Mouse (Mus musculus) megakaryocyte, embryonic 14.5 days (primary cell): ENCODE results near the gene Olfr960.

Source experiments
- FLI1 ChIP-seq: IDR thresholded peaks from 2 replicates; pipeline ENCODE4 v1.6.1; 2012; ENCODE audit warnings: low read length, inconsistent platforms, mixed read lengths
- GATA1 ChIP-seq: IDR thresholded peaks from 3 replicates; pipeline ENCODE4 v1.6.1; 2012; ENCODE audit warnings: mixed read lengths, low read length, inconsistent platforms, borderline replicate concordance

- no peak for TF ChIP-seq GATA1
- TF ChIP-seq FLI1, result no peak
Observed at GRCm38 (mm10) chr9:39654756-39655396, 33.7 kb downstream of the Olfr960 start.
